Comparison of ENCODE assay signal across 8 mouse cellular contexts in genomic region chr9:111271056-111271433, GRCm38 (mm10). TPM values are rescaled to one million over a fixed set of nuclear protein-coding genes. Genes with fewer than 3 reads are reported as not detected.
DNase-seq lines count a peak whose midpoint lies in the region; ATAC-seq and TF ChIP-seq lines count a peak whose summit lies in the region.

No protein-coding gene starts in this region.

- intact Hi-C loops in left cerebral cortex, adult 2 months (cut with DNase I) = no loop called here
- intact Hi-C loops in left cerebral cortex, postnatal 36 days (cut with DNase I) = loop anchor here (5.0 kb wide), 1 partner anchor 154 kb away; the partner anchor contains the start of gene Lrrfip2

- H3K4me1 ChIP-seq in hindbrain, embryonic 11.5 days (replicated peaks; ENCODE audit: control insufficient read depth, insufficient read depth, low read length) = peaks cover 8% of the 10 kb centered on the region
- H3K4me1 ChIP-seq in midbrain, embryonic 10.5 days = peaks cover 45% of the 10 kb centered on the region

- H3K27ac ChIP-seq in left cerebral cortex, adult 2 months = peak overlapping the region; percentile 88
- peak overlapping the region; percentile 88 for H3K27ac ChIP-seq in hindbrain, embryonic 11.5 days (ENCODE audit: low read depth, low read length)
- H3K27ac ChIP-seq in midbrain, embryonic 10.5 days (replicated peaks) = peak overlapping the region; percentile 97

- peak overlapping the region; percentile 76 for H3K9ac ChIP-seq in hindbrain, embryonic 11.5 days (ENCODE audit: low read depth, low read length)

- peak overlapping the region; percentile 81 for H3K4me3 ChIP-seq in left cerebral cortex, adult 2 months
- peak overlapping the region; percentile 74 for H3K4me3 ChIP-seq in hindbrain, embryonic 11.5 days (ENCODE audit: low read depth, low read length)
- peak overlapping the region; percentile 92 for H3K4me3 ChIP-seq in midbrain, embryonic 10.5 days

- H3K4me2 ChIP-seq in hindbrain, embryonic 11.5 days (replicated peaks; ENCODE audit: low read depth, low read length) = peak overlapping the region; percentile 56

- no peaks in the 10 kb centered on the region for H3K36me3 ChIP-seq in hindbrain, embryonic 11.5 days (ENCODE audit: control insufficient read depth, insufficient read depth, low read length)
- peaks cover 49% of the 10 kb centered on the region for H3K36me3 ChIP-seq in midbrain, embryonic 10.5 days

- peak; percentile 80 for ATAC-seq in hindbrain, embryonic 11.5 days (ENCODE audit: low FRiP score)

- no peak for TF ChIP-seq CTCF in left cerebral cortex, adult 2 months (IDR thresholded peaks at IDR 0.05)

- H3K27me3 ChIP-seq in hindbrain, embryonic 11.5 days (ENCODE audit: control insufficient read depth, insufficient read depth, low read length) = no peaks in the 10 kb centered on the region
- H3K27me3 ChIP-seq in midbrain, embryonic 10.5 days (ENCODE audit: low read depth, poor library complexity, severe bottlenecking) = no peaks in the 10 kb centered on the region

- WGBS in hindbrain, embryonic 11.5 days = under 1% methylated on average over 32 of the region's 32 CpGs
- WGBS in midbrain, embryonic 10.5 days = 0% methylated on average over 32 of the region's 32 CpGs

- no peak for DNase-seq in left cerebral cortex, adult 2 months (ENCODE audit: extremely low spot score in 1 of 2, low spot score in 2 of 2)
- DNase-seq in left cerebral cortex, postnatal 36 days (ENCODE audit: low spot score in 2 of 2) = no peak
- peak; percentile 81 for DNase-seq in brain, adult 2 months (ENCODE audit: low read depth, low spot score)
- no peak for DNase-seq in hindbrain, embryonic 11.5 days (ENCODE audit: low spot score)
- no peak for DNase-seq in midbrain, embryonic 10.5 days (ENCODE audit: low spot score)
- DNase-seq in gastrocnemius, adult 18-20 months (ENCODE audit: low spot score) = no peak
- no peak for DNase-seq in ovary, postnatal 10 days (ENCODE audit: low spot score)
- no peak for DNase-seq in left cerebral cortex, adult 11 months (ENCODE audit: low spot score)

- H3K9me3 ChIP-seq in hindbrain, embryonic 11.5 days (ENCODE audit: control insufficient read depth, low read length) = no peaks in the 10 kb centered on the region
- H3K9me3 ChIP-seq in midbrain, embryonic 10.5 days (replicated peaks) = no peaks in the 10 kb centered on the region

RNA-seq across cellular contexts. Expression of gene Mlh1, which starts 0.5 kb away (rescaled TPM):
- 10 to 100 TPM; 12.3 to 18.1 TPM for total RNA-seq in left cerebral cortex, adult 2 months (2021)
- total RNA-seq in left cerebral cortex, postnatal 36 days (2021) = 10 to 100 TPM; 13.5 to 18.4 TPM
- 38.5 and 45.5 TPM in 2 replicates for polyA plus RNA-seq in hindbrain, embryonic 11.5 days (2014; fragmentation: Nextera tagmentation; extraction: Ambion mirVana)
- polyA plus RNA-seq in midbrain, embryonic 10.5 days (2016; fragmentation: Nextera tagmentation; extraction: Ambion mirVana) = 51.9 and 54.3 TPM in 2 replicates
- 1 to 10 TPM; 5.4 to 6.4 TPM for total RNA-seq in gastrocnemius, adult 18-20 months (2021)

RNA-seq across cellular contexts. Expression of gene Epm2aip1, which starts 0.7 kb away (rescaled TPM):
- total RNA-seq in left cerebral cortex, adult 2 months (2021) = 10 to 100 TPM; 79.7 to 81.8 TPM
- total RNA-seq in left cerebral cortex, postnatal 36 days (2021) = 10 to 100 TPM; 77.8 to 79.7 TPM
- 36.3 and 43.5 TPM in 2 replicates for polyA plus RNA-seq in hindbrain, embryonic 11.5 days (2014; fragmentation: Nextera tagmentation; extraction: Ambion mirVana)
- polyA plus RNA-seq in midbrain, embryonic 10.5 days (2016; fragmentation: Nextera tagmentation; extraction: Ambion mirVana) = 25.3 and 30.4 TPM in 2 replicates
- 10 to 100 TPM; 19.7 to 20.4 TPM for total RNA-seq in gastrocnemius, adult 18-20 months (2021)

RNA-seq across cellular contexts. Expression of gene Trank1, which starts 40.5 kb away (rescaled TPM):
- total RNA-seq in left cerebral cortex, adult 2 months (2021) = 100 to 1,000 TPM; 308 to 309 TPM
- 100 to 1,000 TPM; 213 to 319 TPM for total RNA-seq in left cerebral cortex, postnatal 36 days (2021)
- polyA plus RNA-seq in hindbrain, embryonic 11.5 days (2014; fragmentation: Nextera tagmentation; extraction: Ambion mirVana) = 0.12 and 0.27 TPM in 2 replicates
- 0.05 and 0.39 TPM in 2 replicates for polyA plus RNA-seq in midbrain, embryonic 10.5 days (2016; fragmentation: Nextera tagmentation; extraction: Ambion mirVana)
- under 1 TPM; 0.02 to 0.07 TPM for total RNA-seq in gastrocnemius, adult 18-20 months (2021)

Comparison
In these comparisons a context has a peak if more than half of its experiments do, and no peak if none do; other contexts are left out.
1. RNA of gene Trank1, which starts 40.5 kb away (total RNA-seq): 213 to 319 TPM in left cerebral cortex, postnatal 36 days and 308 to 309 TPM in left cerebral cortex, adult 2 months; 0.02 to 0.07 TPM in gastrocnemius, adult 18-20 months; every median in the first group is over 100 times any median in the second.
2. Peak in every context shown above with its lines, with median percentiles within 50 percentile points of each other: H3K27ac ChIP-seq and H3K4me3 ChIP-seq.